Mouse (Mus musculus) cortical plate, adult 2 months (tissue): ENCODE measurements around the gene Colec11. TPM values are rescaled to one million over a fixed set of nuclear protein-coding genes. Genes with fewer than 3 reads are reported as not detected.

ENCODE experiments used
- H3K27ac ChIP-seq: fragments of 200-500 bp; 2 replicates; pipeline ENCODE4 v1.5.1; 2012; ENCODE audit warnings: low read length, control low read depth, inconsistent platforms; ENCODE audit not compliant: insufficient read depth
- H3K4me1 ChIP-seq: fragments of 200-500 bp; 2 replicates; pipeline ENCODE4 v1.6.1; 2011; ENCODE audit warnings: low read length; ENCODE audit not compliant: control insufficient read depth, insufficient read depth
- H3K4me3 ChIP-seq: fragments of 200-500 bp; 2 replicates; pipeline ENCODE4 v1.5.1; 2011; ENCODE audit warnings: mild to moderate bottlenecking, low read length, control low read depth; ENCODE audit not compliant: insufficient read depth
- CTCF ChIP-seq: fragments of 200-500 bp; IDR thresholded peaks from 2 replicates; pipeline ENCODE4 v1.5.1; 2011; ENCODE audit warnings: mild to moderate bottlenecking, control low read depth, low read length; ENCODE audit not compliant: insufficient read depth; ENCODE audit errors: extremely low read depth
- POLR2A ChIP-seq: fragments of 200-500 bp; IDR thresholded peaks from 2 replicates; pipeline ENCODE4 v1.6.1; 2011; ENCODE audit warnings: mild to moderate bottlenecking, low read length, control low read depth; ENCODE audit not compliant: insufficient read depth; ENCODE audit errors: extremely low read depth
- polyA plus RNA-seq: library from polyadenylated mRNA; depleted of rRNA; stranded (reverse); fragments of >200 nt; gene quantifications from 2 replicates; pipeline ENCODE4 v1.2.3, GENCODE M21; 2012; rRNA removed

Gene Colec11
- polyA plus RNA-seq, result 0.98 and 1.1 TPM in 2 replicates

DNA sequence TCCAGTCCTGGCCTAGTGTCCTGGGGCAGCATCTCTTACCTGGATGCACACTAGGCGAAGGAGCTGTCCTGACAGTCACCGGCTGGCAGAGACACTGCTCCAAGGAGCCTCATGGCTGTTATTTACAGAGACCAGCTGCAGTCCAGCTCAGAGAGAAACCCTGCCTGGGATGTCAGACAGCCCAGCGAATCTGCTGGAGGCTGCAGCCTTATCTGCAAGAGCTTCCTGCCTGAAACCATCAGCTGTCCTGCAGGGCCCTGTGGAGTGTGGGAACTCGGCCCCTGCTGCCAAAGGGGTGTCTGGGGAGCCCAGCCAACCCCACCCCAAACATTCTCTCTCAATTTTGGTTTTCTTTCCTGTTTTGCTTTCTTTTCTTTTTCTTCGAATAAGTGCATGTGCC, at the start of gene Colec11:
Gene Colec11, minus strand, starts transcription at position 183 of the 400 bp plus-strand sequence.
- no peak within 1 kb of the TSS for H3K4me3 ChIP-seq
- H3K27ac ChIP-seq, result peak within 1 kb of the TSS; percentile 53; the same call in 1 of the 2 replicates
- TF ChIP-seq CTCF, result no peak
- no peak for TF ChIP-seq POLR2A
- H3K4me1 ChIP-seq, result no peaks in the 10 kb centered on the region

- Histone ChIP-seq H3K4me3 (no peak overlapping the region), H3K4me1 (no peaks in the 10 kb centered on the region), H3K27ac (no peak overlapping the region)
- TF ChIP-seq POLR2A, result no peak
- no peak for TF ChIP-seq CTCF
These were observed 44.1 kb upstream of the Colec11 start for GRCm38 (mm10) chr12:28667287-28667686.

DNA sequence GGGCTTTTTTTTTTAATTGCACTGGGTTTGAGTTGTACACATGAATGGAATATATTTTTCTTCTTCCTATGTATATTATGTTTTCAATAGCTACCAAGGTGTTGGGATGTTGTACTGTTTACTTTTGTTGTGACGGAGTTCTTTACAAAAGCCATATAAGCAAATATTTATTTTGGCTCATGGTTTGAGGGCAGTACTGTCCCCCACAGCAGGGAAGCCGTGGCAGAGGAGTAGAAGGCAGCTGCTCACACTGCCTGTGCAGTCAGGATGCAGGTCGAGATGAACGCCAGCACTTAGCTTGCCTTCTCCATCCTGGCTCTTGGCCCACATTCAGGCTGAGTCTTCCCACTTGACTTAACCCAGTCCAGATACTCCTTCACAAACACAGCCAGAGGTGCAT, 43.6 kb upstream of the Colec11 start:
- TF ChIP-seq CTCF (no peak), POLR2A (no peak)
- no peaks in the 10 kb centered on the region for H3K4me1 ChIP-seq
- H3K27ac ChIP-seq, result no peak overlapping the region
- H3K4me3 ChIP-seq, result no peak overlapping the region

- no peaks in the 10 kb centered on the region for H3K4me1 ChIP-seq
- no peak overlapping the region for H3K4me3 ChIP-seq
- TF ChIP-seq POLR2A, result no peak
- no peak for TF ChIP-seq CTCF
- no peak overlapping the region for H3K27ac ChIP-seq
These were observed 39.5 kb upstream of the Colec11 start for GRCm38 (mm10) chr12:28662628-28663027.

DNA sequence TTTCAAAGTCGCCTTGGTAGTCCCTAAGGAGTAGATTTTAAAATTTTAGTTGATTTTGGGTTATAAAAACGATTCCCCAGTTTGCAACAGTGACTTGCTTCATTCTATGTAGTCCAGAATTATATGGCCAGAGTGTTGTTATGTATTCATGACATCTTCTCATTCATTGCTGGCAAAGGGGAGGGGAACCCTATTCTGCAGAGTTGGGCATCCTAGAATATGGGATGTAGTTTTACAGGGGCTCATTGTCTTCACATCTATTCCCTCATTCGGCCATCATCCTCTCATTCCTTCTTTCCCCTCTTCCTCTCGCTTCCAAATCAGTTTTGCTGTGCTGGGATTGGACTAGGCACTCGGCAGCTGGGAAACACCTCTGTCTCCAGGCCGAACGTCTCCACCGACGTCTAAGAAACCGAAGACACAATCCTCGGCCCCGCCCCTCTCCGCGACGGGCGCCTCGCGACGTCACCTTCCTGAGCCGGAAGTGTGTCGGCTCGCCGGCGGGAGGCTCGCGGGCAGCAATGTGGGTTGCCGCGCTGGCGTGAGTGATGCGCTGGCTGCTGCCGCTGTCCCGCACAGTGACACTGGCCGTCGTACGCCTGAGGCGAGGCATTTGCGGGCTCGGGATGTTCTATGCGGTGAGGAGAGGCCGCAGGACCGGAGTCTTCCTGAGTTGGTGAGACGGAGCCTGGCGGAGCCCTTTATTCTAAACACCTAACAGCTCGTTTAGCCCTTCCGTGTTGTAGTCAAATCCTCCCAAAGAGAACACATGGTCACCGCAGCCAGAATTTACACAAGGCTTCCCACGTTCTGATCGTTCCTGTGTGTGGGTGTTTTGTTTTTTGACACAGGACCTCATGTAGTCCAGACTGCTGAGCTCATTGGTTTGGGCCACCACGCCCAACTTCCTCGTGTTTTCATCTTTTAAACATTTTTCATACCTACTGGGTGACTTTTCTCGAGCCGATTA, 26.2 kb upstream of the Colec11 start, which contains the start of gene Rnaseh1:
Gene Rnaseh1, plus strand, starts transcription at position 462 of the 970 bp plus-strand sequence.
- Histone ChIP-seq H3K4me1 (peaks cover 4% of the 10 kb centered on the region; the same call in 1 of the 2 replicates), H3K4me3 (peak within 1 kb of the TSS; percentile 74), H3K27ac (0 out of 2 replicates have a peak within 1 kb of the TSS, but pooled peaks have one; percentile 45)
- TF ChIP-seq POLR2A (peak; percentile 89; the same call in 1 of the 2 replicates), CTCF (no peak)

GRCm38 (mm10) chr12:28638778-28639177, 15.6 kb upstream of the Colec11 start:
- TF ChIP-seq POLR2A (no peak), CTCF (no peak)
- H3K27ac ChIP-seq, result no peak overlapping the region
- H3K4me3 ChIP-seq, result no peak overlapping the region
- peaks cover 5% of the 10 kb centered on the region for H3K4me1 ChIP-seq

- TF ChIP-seq POLR2A, result no peak
- no peak for TF ChIP-seq CTCF
- Histone ChIP-seq H3K27ac (no peak overlapping the region), H3K4me1 (peaks cover 5% of the 10 kb centered on the region), H3K4me3 (peak overlapping the region; percentile 73; the same call in 1 of the 2 replicates)
These were observed 13.4 kb upstream of the Colec11 start for GRCm38 (mm10) chr12:28636543-28636942.

DNA sequence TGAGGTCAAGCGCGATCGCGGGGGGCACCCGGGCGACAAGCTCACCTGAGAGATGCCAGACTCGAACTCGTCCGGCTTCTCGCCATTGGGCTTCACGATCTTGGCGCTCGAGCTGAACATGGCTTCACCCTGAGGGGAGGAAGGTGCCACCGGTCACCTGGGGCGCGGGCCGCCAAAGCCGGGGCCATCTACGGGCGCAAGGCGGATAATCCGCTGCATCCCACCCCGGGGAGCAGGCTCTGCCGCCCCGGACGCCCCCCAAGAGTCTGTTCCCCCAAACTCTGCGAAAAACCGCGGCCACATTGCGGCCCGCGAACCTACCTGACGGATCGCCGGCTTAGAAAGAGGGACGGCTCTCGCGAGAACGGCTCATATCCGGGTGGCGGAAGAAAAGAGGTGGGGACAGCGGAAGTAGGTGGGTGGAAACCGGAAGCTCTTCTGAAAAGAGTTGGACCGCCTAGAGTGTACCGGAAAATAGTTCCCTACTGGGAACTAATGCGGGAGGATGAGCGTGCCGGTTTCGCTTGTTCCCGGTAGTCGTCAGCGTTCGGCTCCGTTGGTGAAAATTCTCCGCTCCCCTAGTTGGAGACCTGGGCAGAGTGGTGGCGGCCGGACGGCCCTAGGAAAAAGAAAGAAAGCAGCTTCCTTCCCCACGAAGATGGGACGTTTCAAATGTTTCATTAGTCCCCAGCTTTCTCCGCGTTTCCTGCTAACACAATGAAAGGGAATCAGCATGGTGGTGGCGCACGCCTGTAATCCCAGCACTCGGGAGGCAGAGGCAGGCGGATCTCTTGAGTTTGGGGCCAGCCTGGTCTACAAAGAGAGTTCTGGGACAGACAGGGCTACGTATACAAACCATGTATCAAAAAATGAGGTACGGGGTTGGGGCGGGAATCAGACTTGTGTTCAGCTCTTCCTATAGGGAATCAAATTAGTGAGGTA, 12.6 kb upstream of the Colec11 start, which contains the start of gene Rps7:
Gene Rps7, minus strand, starts transcription at position 419 of the 942 bp plus-strand sequence.
- Histone ChIP-seq H3K4me1 (peaks cover 5% of the 10 kb centered on the region), H3K27ac (peak within 1 kb of the TSS; percentile 17; the same call in 1 of the 2 replicates), H3K4me3 (peak within 1 kb of the TSS; percentile 73)
- TF ChIP-seq POLR2A (peak; percentile 79), CTCF (no peak)

- H3K27ac ChIP-seq, result 0 out of 2 replicates have a peak overlapping the region, but pooled peaks have one; percentile 17
- TF ChIP-seq POLR2A (no peak), CTCF (no peak)
These were observed 11.9 kb upstream of the Colec11 start for GRCm38 (mm10) chr12:28635058-28635534.

More at GRCm38 (mm10) chr12:28635058-28635534, 11.9 kb upstream of the Colec11 start:
- Histone ChIP-seq H3K4me3 (peak overlapping the region; percentile 73), H3K4me1 (peaks cover 5% of the 10 kb centered on the region)
